Mouse (Mus musculus): ENCODE data around the gene Pan2.

- TF ChIP-seq CTCF (IDR thresholded peaks at IDR 0.05; ENCODE audit: control insufficient read depth, insufficient read depth, low read length) (no peak), POLR2A (IDR thresholded peaks at IDR 0.05; ENCODE audit: borderline replicate concordance, control insufficient read depth, low read depth, low read length) (no peak)
These were observed 64.8 kb downstream of the Pan2 start for GRCm38 (mm10) chr10:128367899-128368401.

All from bone marrow, adult 2 months (tissue).